Mouse (Mus musculus) CH12.LX (cell line): ENCODE measurements around the gene Vsnl1. TPM values are rescaled to one million over a fixed set of nuclear protein-coding genes. Genes with fewer than 3 reads are reported as not detected.

Experiments used
- DNase-seq: peaks from one replicate; pipeline ENCODE4 v3.0.0-alpha.2; 2013; ENCODE audit errors: extremely low read depth
- H3K27ac ChIP-seq: 2 replicates; pipeline ENCODE4 v1.5.1; 2012; ENCODE audit warnings: low read depth, mild to moderate bottlenecking, control low read depth, moderate library complexity; ENCODE audit not compliant: insufficient read depth
- H3K27me3 ChIP-seq: replicated peaks from 2 replicates; pipeline ENCODE3; 2012; ENCODE audit warnings: inconsistent platforms
- H3K36me3 ChIP-seq, 2 experiments: replicated peaks in 1 of 2; 2 replicates each; pipeline versions ENCODE3 to v1.6.1; 2012; ENCODE audit warnings: inconsistent platforms in 1 of 2, low read length in 1 of 2, mild to moderate bottlenecking in 1 of 2, mixed read lengths in 1 of 2, moderate library complexity in 1 of 2; ENCODE audit not compliant: control insufficient read depth in 1 of 2, insufficient read depth in 1 of 2
- H3K4me1 ChIP-seq, 2 experiments: 2 replicates each; pipeline ENCODE4 v1.6.1; 2012; ENCODE audit warnings: inconsistent platforms in 1 of 2, moderate library complexity in 1 of 2; ENCODE audit not compliant: insufficient read depth in 2 of 2, control insufficient read depth in 1 of 2
- H3K4me2 ChIP-seq: 2 replicates; pipeline ENCODE4 v1.6.1; 2012; ENCODE audit warnings: low read depth, mild to moderate bottlenecking, control low read depth; ENCODE audit not compliant: poor library complexity, insufficient read depth, severe bottlenecking
- H3K4me3 ChIP-seq, 3 experiments: fragments of 150-350 bp in 1 of 3; sonication (generic) in 1 of 3; replicated peaks in 1 of 3; 2 replicates each; pipeline versions ENCODE3 to v1.5.1; 2011 to 2012; ENCODE audit warnings: low read depth in 2 of 3, low read length in 2 of 3, mild to moderate bottlenecking in 2 of 3, moderate library complexity in 2 of 3, control low read depth in 1 of 3, improper control_type of control experiment in 1 of 3, inconsistent platforms in 1 of 3, mixed read lengths in 1 of 3; ENCODE audit not compliant: poor library complexity in 1 of 3
- H3K79me2 ChIP-seq: replicated peaks from 2 replicates; pipeline ENCODE4 v1.6.1; 2012; ENCODE audit warnings: mild to moderate bottlenecking, moderate library complexity; ENCODE audit not compliant: control insufficient read depth, poor library complexity, insufficient read depth, severe bottlenecking; ENCODE audit errors: extremely low read depth
- H3K9ac ChIP-seq: 2 replicates; pipeline ENCODE4 v1.6.1; 2012; ENCODE audit warnings: low read depth, mild to moderate bottlenecking, control low read depth, moderate library complexity; ENCODE audit not compliant: insufficient read depth
- H3K9me3 ChIP-seq: replicated peaks from 2 replicates; pipeline ENCODE3; 2012; ENCODE audit warnings: low read length, inconsistent platforms, mixed read lengths
- E2F4 ChIP-seq: IDR thresholded peaks from 2 replicates; pipeline ENCODE4 v1.6.1; 2011; ENCODE audit warnings: low read depth, low read length, improper control_type of control experiment; ENCODE audit not compliant: insufficient replicate concordance
- EP300 ChIP-seq: IDR thresholded peaks from 2 replicates; pipeline ENCODE4 v1.6.1; 2011; ENCODE audit warnings: low read length, improper control_type of control experiment
- ETS1 ChIP-seq: conservative IDR thresholded peaks from 2 replicates; pipeline ENCODE4 v1.6.1; 2012; ENCODE audit warnings: low read depth, mild to moderate bottlenecking, inconsistent platforms, low read length, improper control_type of control experiment, moderate library complexity
- HCFC1 ChIP-seq: IDR thresholded peaks from 2 replicates; pipeline ENCODE4 v1.6.1; 2012; ENCODE audit warnings: low read depth, mild to moderate bottlenecking, inconsistent platforms, low read length, improper control_type of control experiment
- JUN ChIP-seq: IDR thresholded peaks from 2 replicates; pipeline ENCODE4 v1.6.1; 2011; ENCODE audit warnings: low read depth, mild to moderate bottlenecking, low read length, improper control_type of control experiment, moderate library complexity; ENCODE audit not compliant: insufficient read depth
- KAT2A ChIP-seq: IDR thresholded peaks from 2 replicates; pipeline ENCODE4 v1.6.1; 2012; ENCODE audit warnings: low read length, improper control_type of control experiment, inconsistent platforms; ENCODE audit not compliant: insufficient replicate concordance
- MAFK ChIP-seq: IDR thresholded peaks from 2 replicates; pipeline ENCODE4 v1.6.1; 2011; ENCODE audit warnings: low read length, improper control_type of control experiment; ENCODE audit not compliant: insufficient replicate concordance
- MAX ChIP-seq: IDR thresholded peaks from 2 replicates; pipeline ENCODE4 v1.6.1; 2011; ENCODE audit warnings: low read length, improper control_type of control experiment
- MAZ ChIP-seq: IDR thresholded peaks from 2 replicates; pipeline ENCODE4 v1.6.1; 2012; ENCODE audit warnings: low read depth, mild to moderate bottlenecking, inconsistent platforms, low read length, improper control_type of control experiment, moderate library complexity
- MXI1 ChIP-seq: IDR thresholded peaks from 2 replicates; pipeline ENCODE4 v1.6.1; 2011; ENCODE audit warnings: mild to moderate bottlenecking, low read depth, low read length, improper control_type of control experiment
- MYC ChIP-seq: IDR thresholded peaks from 2 replicates; pipeline ENCODE4 v1.6.1; 2011; ENCODE audit warnings: low read depth, mild to moderate bottlenecking, improper control_type of control experiment, low read length
- SMC3 ChIP-seq: IDR thresholded peaks from 2 replicates; pipeline ENCODE4 v1.6.1; 2011; ENCODE audit warnings: low read depth, low read length, improper control_type of control experiment
- TBP ChIP-seq: conservative IDR thresholded peaks from 2 replicates; pipeline ENCODE4 v1.6.1; 2011; ENCODE audit warnings: low read depth, low read length, improper control_type of control experiment
- USF2 ChIP-seq: conservative IDR thresholded peaks from 2 replicates; pipeline ENCODE4 v1.6.1; 2011; ENCODE audit warnings: low read depth, low read length, improper control_type of control experiment
- ZC3H11A ChIP-seq: IDR thresholded peaks from 2 replicates; pipeline ENCODE4 v1.6.1; 2012; ENCODE audit warnings: low read depth, mild to moderate bottlenecking, inconsistent platforms, low read length, improper control_type of control experiment
- ZKSCAN1 ChIP-seq: IDR thresholded peaks from 2 replicates; pipeline ENCODE4 v1.6.1; 2012; ENCODE audit warnings: low read depth, inconsistent platforms, low read length, improper control_type of control experiment, borderline replicate concordance
- dilution Hi-C: fragments of 300-500 bp; cut with MboI; formaldehyde crosslinking; loops from 2 replicates; pipeline ENCODE4 v1.14.3; 2020; ENCODE audit warnings: low sequenced_read_pairs; ENCODE audit not compliant: extremely low pct_unique_long_range_greater_than_20kb, extremely low pct_ligation_motif_present
- in situ Hi-C: fragments of 300-500 bp; cut with MboI; formaldehyde crosslinking; loops from 3 replicates; pipeline ENCODE4 v1.14.3; 2019; ENCODE audit warnings: low sequenced_read_pairs, low pct_ligation_motif_present, low pct_unique_long_range_greater_than_20kb, mixed read lengths
- polyA plus RNA-seq: library from polyadenylated mRNA; unstranded; fragments of >175 nt; gene quantifications from 2 replicates; pipeline ENCODE4 v1.2.1, GENCODE M21; 2012; ENCODE audit warnings: low read depth; ENCODE audit not compliant: insufficient read length
- total RNA-seq, 2 experiments: library from RNA; depleted of rRNA; stranded (reverse); fragments of 300-350 nt in 1 of 2; fragments of >200 nt in 1 of 2; gene quantifications; 2 replicates each; pipeline ENCODE4 v1.2.3; 2012 to 2014

Vsnl1 gene
- total and polyA plus RNA-seq, 3 experiments = not detected

GRCm38 (mm10) chr12:11427396-11427795 is 9.0 kb downstream of the Vsnl1 start:
- H3K4me2 ChIP-seq = peak overlapping the region; percentile 44; the same call in 1 of the 2 replicates
- no peaks in the 10 kb centered on the region for H3K36me3 ChIP-seq
- TF ChIP-seq ZKSCAN1 (no peak), MYC (no peak), TBP (no peak), E2F4 (no peak), MAZ (no peak)
- no peaks in the 10 kb centered on the region for H3K9me3 ChIP-seq
- peaks cover 0 to 20% of the 10 kb centered on the region in 2 experiments; a peak in 2 of 4 replicates for H3K4me1 ChIP-seq
- H3K79me2 ChIP-seq = no peaks in the 10 kb centered on the region
- no peak overlapping the region for H3K9ac ChIP-seq
- in situ Hi-C loops (no loop called here), dilution Hi-C loops (no loop called here)
- H3K4me3 ChIP-seq = no peak overlapping the region
- H3K27me3 ChIP-seq = no peaks in the 10 kb centered on the region
- no peak overlapping the region for H3K27ac ChIP-seq
- no peak for DNase-seq

DNA sequence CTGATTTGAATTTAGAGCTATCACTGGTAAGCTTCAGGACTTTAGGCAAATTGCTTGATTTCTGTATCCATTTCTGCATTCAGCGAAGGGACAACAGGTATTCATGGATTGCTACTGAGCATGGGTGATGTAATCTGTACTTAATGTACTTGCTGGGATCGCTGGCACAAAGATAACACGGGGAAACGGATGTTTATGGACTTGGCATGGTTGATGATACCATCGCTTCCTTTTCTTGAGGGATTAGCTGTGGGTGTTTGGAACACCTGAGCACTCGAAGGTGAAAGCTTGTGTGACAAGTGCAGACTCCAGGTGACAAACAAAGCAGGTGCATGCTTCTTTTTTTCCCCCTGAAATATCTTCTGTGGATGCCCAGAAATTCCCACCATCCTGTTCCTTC is 18.3 kb downstream of the Vsnl1 start:
- H3K9me3 ChIP-seq = peaks cover 4% of the 10 kb centered on the region
- H3K4me3 ChIP-seq = no peak overlapping the region
- no peaks in the 10 kb centered on the region for H3K79me2 ChIP-seq
- in situ Hi-C loops (no loop called here), dilution Hi-C loops (no loop called here)
- TF ChIP-seq USF2 (no peak), MAX (no peak), MXI1 (no peak), JUN (no peak), TBP (no peak), ETS1 (no peak), MAFK (no peak), EP300 (no peak), ZC3H11A (no peak)
- H3K4me2 ChIP-seq = no peak overlapping the region
- no peaks in the 10 kb centered on the region for H3K4me1 ChIP-seq
- no peak overlapping the region for H3K9ac ChIP-seq
- DNase-seq = no peak
- H3K36me3 ChIP-seq = no peaks in the 10 kb centered on the region
- no peaks in the 10 kb centered on the region for H3K27me3 ChIP-seq
- H3K27ac ChIP-seq = no peak overlapping the region

GRCm38 (mm10) chr12:11407679-11408078 is 28.7 kb downstream of the Vsnl1 start:
- dilution Hi-C loops = no loop called here
- in situ Hi-C loops = no loop called here
- Histone ChIP-seq H3K4me3 (no peak overlapping the region), H3K9me3 (no peaks in the 10 kb centered on the region), H3K27me3 (no peaks in the 10 kb centered on the region), H3K9ac (no peak overlapping the region), H3K27ac (no peak overlapping the region), H3K36me3 (no peaks in the 10 kb centered on the region), H3K4me1 (no peaks in the 10 kb centered on the region), H3K4me2 (no peak overlapping the region), H3K79me2 (no peaks in the 10 kb centered on the region)
- TF ChIP-seq USF2 (no peak), KAT2A (no peak), SMC3 (no peak), HCFC1 (no peak), E2F4 (no peak), ETS1 (no peak)
- no peak for DNase-seq
